Mouse (Mus musculus) brain, embryonic 18.5 days (tissue): Measurements from ENCODE around the gene Zap70.

Experiments used
- DNase-seq: peaks from one replicate; pipeline ENCODE4 v3.0.0-alpha.2; 2012; ENCODE audit warnings: low read depth, low spot score

The Zap70 gene

DNA sequence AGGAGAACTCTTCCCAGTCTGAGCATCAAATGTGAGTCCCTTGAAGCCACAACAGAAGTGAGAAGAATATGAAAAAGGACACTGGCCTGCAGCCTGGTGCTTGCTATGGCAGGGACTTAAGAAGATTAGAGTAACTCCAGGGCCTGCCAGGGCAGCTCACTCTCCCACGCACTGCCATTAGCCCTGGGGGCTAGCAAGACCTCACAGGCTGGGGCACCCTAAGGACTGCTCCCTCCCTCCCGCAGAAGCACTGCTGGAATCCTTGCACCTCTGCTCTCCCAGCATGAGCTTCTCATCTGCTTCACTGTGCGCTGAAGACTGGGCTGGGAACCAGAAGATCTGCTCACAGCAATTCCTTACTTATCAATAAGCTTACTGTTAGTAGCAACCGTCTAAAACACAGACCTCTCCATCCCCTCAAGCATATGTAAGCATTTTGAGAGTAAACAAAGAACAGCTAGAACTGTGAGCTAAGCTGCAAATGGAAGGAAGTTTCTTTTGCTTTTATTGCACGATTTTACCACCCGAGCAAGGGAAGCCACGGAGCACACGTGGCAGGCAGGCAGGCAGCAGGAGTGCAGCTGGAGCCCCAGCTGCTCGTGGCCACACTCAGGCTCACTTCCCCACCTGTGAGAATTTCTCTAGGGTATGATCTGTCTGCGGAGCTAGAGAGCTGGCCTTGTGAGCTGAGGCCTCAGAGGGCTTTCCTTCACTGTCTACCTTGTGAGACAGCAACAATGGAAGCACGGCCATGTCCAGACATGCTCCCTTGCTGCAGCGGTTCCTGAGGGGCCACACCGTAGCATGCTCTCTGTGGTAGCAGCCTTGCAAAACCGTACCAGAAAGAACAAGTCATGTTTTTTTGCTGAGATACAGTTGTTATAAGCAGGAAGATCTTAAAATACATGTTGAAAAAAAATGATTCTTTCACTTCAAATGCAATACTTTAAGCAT lies 69.6 kb downstream of the Zap70 start:
- DNase-seq, result no peak
